Mouse (Mus musculus) adrenal gland, adult (tissue): ENCODE results near the gene 1600012H06Rik.
"Not testable (repeated sequence)": the region's sequence is repeated elsewhere in the genome, so short reads cannot be mapped to it uniquely, and the experiment has no call there.

Experiments
- DNase-seq, 2 experiments: peaks; one replicate each; pipeline ENCODE4 v3.0.0; 2022 to 2023; ENCODE audit warnings: low spot score in 1 of 2; ENCODE audit not compliant: inconsistent age in 2 of 2

1600012H06Rik gene

DNA sequence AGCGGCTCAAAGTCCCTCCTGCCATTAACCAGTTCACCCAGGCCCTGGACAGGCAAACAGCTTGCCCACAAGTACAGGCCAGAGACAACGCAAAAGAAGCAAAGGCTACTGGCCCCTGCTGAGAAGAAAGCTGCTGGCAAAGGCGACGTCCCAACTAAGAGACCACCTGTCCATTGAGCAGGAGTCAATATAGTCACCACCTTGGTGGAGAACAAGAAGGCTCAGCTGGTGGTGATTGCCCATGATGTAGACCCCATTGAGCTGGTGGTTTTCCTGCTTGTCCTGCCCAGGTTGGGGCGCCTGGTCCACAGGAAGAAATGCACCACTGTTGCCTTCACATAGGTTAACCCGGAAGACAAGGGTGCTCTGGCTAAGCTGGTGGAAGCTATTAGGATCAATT is 803 bp upstream of the 1600012H06Rik start:
- peak; percentile 26 to 61 for DNase-seq

DNA sequence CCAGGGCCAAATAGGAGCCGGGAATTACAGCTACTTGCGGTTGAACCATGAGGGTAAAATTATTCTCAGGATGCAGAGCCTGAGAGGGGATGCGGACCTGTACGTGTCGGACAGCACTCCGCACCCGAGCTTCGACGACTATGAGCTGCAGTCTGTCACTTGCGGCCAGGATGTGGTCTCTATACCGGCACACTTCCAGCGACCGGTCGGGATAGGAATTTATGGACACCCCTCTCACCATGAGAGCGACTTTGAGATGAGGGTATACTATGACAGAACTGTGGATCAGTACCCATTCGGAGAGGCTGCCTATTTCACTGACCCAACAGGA is 710 bp downstream of the 1600012H06Rik start:
- DNase-seq: no peak

DNA sequence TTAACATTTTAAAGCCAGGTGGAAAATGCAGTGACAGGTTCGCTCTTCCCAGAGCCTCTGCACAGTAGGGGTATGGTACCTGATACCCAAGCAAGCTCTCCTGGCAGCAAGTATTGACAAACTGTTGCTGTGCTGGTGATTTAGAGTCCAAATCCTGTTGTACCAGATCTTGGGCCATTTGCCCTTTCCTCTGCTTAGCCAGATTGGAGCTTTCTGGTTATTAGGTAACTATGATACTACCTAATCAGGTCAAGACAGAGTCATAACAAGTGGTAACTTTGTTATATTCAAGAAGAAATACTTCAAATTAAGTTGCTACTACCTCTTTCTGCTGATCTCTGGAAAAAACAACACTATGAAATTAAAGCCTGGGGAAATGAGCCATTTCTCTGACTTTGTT is 1.6 kb downstream of the 1600012H06Rik start:
- peak in 1 of 2 experiments; percentile 51 for DNase-seq

DNA sequence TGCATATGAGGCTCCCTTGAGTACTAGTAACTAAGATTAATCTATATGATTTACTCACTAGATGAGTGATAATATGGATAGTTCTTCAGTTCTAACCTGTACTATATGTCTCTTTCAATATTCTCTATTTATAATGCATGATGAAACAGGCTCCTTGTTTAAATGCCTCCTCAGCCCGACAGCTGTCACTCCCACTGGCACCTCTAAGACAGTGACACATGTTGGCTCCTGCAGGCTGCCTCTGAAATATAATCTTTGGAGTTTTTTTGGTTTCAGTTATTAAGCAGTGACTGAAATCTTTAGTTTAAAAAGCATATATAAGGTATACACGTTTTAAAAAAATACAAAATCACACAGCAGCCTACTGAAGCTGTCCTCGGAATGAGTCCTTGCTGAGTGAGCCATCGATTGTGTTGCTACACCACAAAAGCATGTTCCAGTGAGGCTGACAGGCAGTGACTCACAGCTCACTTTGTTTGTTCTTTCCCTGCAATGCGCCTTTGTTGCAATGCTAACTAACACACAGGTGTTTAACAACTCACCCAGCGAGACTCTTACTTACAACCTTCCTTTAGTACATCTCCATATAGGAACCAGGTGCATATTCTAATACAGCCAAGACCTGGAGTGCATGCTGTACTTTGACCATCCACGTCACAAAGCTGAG is 6.3 kb downstream of the 1600012H06Rik start:
- peak in 1 of 2 experiments; percentile 70 for DNase-seq

DNA sequence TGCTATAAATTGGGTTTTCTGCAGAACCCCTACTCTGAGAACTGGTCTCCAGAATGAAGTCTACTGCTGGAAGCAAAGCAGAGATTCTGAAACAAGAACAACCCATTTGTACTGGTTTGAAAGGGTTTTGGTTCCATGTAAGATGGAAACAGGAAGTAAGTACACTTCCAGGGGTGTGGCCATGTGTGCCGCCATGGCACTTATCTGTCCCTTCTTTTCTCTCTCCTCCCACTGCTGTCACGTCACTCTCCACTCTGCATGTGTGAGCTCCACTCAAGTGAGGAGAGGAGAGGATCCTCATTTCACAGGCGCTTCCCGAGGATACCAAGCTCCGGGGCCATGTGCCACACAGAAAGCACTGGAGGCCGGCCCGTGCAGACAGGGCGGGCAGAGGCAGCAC is 10.5 kb downstream of the 1600012H06Rik start:
- no peak for DNase-seq

DNA sequence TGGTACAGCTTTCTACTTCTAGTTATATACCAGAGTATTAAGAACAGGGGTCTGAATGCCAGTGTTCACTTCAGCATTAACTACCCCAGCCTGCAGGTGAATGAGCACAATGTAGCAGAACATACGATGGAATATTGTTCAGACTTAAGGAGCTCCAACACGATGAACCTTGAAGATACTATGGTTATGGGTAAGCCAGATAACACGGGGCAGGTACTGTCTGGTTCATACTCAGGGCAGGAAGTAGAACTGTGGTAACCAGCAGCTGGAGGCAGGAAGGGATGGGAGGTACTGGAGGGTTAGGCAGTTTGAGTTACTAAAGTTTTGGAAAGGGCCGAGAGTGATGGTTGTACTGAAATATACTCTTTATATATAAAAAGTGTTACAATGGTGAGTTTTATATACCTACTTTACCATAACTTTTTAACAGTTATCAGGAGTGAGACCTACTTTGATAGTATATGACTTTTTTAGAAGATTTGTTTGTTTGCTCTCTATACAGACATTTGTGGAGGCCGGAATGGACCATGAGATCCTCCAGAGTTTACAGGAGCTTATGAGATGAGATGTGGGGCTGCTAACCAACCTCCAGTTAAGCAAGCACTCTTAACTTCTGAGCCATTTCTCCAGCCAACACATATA is 15.8 kb downstream of the 1600012H06Rik start:
- DNase-seq: no peak

DNA sequence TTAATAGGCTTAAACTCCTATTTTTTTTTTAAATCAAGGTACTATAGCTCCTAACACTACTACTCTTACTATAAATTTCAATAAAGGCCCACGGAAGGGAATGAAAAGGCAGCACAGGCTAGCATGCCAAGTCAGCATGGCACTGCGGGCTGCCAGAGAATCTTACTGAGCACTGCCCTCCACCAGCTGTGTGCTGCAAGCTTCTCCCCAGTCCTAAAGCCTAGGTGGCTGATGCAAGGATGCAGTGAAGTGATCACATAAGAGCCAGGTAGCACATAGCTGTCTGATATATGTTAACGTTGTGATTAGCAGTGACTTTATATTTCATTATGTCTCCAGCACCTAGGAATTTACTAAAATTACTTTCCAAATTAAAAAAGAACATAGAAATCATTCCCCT is 17.0 kb downstream of the 1600012H06Rik start:
- DNase-seq: peak in 1 of 2 experiments; percentile 50

DNA sequence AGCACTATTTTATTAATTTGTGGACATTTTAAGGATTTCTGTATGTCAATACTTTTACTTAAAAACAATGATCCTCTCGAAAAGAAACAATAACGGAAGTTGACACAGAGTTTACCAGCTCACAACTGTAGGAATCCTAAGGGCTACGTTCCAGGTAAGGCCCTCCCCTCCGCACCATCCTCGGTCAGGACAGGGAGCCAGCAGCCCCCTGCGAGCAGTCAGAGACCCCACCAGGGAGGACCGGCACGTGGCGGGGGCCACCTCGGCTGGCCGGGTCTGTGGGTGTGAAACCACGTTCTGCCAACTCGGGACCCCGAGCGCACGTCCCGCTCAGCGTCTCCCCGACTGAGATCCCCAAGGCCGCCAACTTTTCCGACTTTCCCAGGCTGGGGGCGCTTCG is 17.5 kb downstream of the 1600012H06Rik start:
- DNase-seq: peak in 1 of 2 experiments; percentile 55

DNA sequence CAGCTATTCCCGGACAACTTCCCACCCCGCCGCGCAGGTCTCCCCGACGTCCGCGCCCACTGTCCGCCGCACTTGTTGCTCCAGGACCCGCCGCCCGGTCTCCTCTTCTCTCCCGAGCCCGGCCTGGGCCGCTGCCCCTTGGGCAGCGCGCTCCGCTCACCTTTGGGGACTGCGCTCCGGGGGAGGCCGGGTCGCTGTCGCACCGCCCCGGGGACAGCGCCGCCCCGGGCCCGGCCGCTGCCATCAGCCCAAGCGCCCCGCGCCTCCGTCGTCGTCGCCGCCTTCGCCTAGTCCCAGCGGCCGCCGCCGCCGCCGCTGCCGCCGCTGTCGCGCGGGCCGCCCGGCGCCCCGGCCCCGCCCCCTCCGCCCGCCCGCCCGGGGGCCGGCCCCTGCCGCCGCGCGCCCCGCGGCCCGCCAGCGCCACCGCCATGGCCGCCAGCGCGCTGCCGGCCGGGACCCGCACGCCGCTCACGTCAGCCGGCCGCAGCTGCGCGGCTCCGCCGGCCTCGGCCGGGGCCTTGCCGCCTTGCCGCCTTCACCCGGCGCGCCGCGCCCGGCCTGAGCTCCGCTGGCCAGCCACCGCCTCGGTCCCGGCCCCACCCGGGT is 18.1 kb downstream of the 1600012H06Rik start, which contains the start of gene Phf10:
Phf10 (minus strand) TSS at position 323 of the 606 bp plus-strand sequence.
- peak; percentile 70 to 86 for DNase-seq

DNA sequence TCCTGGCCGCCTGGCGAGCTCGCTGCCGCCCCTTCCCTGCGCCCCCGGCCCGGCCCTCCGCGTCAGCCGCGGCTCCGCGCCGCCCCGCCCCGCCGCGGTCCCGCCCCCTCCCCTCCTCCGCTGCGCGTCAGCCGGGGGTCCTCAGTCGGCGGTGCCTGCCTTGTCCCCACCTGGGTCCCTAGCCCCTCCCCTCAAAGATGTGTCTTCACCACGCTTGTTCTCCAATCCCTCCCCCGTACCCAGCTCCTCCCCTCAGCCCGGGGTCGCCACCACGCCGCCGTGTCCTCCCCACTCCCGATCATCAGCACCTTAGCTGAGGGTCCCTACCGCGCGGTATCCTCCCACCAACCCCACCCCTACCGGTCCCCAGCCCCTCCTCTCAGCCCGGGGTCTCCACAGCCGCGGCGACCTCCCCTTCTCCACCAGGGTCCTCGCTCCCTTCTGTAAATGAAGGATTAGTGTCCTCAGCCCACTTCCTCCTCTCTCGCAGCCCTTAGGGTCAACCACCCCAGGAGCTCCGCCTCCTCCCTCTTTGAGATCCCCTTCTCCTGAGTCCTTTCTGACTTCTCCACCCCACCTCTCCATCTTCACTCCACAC is 18.7 kb downstream of the 1600012H06Rik start:
- DNase-seq: not testable (repeated sequence)

DNA sequence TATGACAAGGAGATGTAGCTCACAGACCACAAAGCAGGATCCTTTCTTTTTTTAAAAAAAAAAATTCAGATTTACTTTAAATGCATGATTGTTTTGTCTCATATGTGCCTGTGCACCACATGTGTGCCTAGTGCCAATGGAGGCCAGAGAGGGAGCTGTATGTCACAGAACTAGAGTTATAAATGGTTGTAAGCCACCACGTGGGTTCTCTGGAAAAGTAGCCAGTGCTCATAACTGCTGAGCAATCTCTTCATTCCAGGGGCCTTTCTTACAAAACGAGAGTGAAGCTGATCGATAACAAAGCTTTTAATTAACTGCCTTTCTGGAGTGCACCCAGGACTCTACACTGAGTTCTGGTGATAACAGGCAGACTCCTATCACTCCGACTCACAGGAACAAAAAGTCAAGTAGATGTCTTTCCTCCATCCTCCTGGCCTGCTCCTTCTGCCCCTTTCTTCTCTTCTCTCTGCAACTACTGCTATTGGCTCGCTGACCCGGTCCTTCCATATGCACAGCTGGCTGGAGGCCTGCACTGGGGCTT is 25.5 kb downstream of the 1600012H06Rik start:
- DNase-seq: not testable (repeated sequence)

DNA sequence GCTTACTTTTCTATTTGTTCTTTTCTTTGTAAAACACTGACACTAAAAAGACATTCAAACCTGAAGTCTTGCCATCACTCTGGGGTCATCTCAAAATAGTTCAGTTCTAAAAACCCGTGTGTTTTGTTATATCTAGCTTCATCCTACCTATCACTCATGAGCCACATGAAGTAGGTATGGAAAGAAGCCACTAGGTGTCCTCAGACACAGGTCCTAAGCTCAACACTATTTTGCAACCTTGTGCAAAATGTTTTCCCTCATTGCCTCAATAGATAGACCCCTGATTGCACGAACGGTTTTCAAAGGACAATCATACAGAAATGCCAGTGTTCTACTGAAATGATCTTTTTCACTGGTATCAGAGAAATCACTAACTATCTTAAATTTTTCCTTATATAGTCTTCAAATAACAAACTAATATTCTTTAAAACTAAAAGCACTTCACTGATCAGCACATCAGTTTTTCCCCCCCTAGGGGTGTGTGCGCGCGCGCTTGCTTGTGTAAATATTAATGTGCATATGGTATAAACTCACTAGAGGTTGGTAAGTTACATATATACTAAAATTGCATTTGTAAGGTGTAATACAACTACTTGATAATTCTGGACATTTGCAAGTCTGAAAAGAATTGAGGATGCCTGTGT is 34.9 kb downstream of the 1600012H06Rik start:
- DNase-seq: peak in 1 of 2 experiments; percentile 23

DNA sequence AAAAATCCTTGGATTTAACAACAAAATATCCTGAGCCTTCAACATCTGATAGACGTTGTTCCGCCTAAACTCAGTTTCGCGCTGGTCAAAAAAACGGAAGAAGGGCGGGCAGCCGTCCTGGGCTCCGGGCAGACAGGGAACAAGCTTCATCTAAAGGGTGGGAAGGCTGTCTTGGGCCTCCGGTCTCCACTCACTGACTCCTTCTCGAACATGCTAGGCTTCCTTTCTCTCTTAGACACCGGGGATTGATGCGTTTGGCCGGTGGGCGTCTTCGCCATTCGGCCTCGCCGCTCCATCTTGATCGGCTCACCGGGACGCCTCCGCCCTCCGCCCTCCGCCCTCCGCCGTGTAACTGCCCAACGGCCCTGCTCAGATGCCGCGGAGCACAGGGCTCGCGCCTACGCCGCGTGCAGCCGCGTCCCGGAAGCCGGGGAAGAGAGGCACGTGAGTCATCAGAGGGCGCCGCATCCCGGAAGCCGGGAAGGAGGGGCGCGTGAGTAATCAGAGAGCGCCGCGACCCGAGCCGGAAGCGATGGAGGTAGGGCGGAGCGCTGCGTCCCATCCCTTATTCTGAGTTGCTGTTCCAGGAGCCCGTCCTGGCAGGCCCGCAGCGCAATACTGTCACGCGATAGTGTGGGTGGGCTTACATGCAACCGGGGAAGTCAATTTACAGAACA is 35.5 kb downstream of the 1600012H06Rik start, which contains the start of the genes 9030025P20Rik and Gm3417:
9030025P20Rik (plus strand) TSS at position 107 of the 677 bp plus-strand sequence.
Gm3417 (minus strand) TSS at position 429 of the 677 bp plus-strand sequence.
- not testable (repeated sequence) for DNase-seq

DNA sequence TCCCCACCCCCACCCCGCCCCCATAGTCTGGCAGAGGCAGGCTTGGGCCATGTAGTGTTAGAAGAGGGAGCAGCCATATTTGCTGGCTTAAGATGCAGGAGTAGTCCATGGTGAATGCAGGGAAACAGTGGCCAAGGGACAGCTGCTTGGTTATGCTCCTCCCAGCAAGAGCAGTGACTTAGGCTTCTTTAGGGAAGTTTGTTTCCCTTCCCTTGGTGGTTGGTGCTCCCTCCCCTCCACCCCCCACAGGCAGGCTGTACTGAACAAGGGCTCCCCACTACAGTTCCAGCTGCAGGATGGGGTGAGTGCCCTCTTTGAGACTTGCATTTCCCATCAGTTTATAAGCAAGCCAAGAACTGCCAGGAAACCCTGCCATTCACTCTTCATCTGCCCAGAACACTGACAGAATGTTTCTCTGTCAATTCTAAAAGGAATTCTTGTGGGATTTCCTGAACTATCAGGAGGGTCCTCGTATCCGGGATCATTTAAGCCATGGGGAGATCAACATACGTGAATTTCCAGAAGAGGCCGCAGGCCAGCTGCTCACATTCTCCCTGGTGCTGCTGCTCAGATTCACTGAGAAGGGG is 47.2 kb downstream of the 1600012H06Rik start:
- DNase-seq: peak in 1 of 2 experiments; percentile 39

DNA sequence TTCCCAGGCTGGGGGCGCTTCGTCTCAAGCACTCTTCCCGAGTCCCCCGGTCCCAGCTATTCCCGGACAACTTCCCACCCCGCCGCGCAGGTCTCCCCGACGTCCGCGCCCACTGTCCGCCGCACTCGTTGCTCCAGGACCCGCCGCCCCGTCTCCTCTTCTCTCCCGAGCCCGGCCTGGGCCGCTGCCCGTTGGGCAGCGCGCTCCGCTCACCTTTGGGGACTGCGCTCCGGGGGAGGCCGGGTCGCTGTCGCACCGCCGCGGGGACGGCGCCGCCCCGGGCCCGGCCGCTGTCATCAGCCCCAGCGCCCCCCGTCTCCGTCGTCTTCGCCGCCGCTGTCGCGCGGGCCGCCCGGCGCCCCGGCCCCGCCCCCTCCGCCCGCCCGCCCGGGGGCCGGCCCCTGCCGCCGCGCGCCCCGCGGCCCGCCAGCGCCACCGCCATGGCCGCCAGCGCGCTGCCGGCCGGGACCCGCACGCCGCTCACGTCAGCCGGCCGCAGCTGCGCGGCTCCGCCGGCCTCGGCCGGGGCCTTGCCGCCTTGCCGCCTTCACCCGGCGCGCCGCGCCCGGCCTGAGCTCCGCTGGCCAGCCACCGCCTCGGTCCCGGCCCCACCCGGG is 49.6 kb downstream of the 1600012H06Rik start:
- DNase-seq: not testable (repeated sequence)

DNA sequence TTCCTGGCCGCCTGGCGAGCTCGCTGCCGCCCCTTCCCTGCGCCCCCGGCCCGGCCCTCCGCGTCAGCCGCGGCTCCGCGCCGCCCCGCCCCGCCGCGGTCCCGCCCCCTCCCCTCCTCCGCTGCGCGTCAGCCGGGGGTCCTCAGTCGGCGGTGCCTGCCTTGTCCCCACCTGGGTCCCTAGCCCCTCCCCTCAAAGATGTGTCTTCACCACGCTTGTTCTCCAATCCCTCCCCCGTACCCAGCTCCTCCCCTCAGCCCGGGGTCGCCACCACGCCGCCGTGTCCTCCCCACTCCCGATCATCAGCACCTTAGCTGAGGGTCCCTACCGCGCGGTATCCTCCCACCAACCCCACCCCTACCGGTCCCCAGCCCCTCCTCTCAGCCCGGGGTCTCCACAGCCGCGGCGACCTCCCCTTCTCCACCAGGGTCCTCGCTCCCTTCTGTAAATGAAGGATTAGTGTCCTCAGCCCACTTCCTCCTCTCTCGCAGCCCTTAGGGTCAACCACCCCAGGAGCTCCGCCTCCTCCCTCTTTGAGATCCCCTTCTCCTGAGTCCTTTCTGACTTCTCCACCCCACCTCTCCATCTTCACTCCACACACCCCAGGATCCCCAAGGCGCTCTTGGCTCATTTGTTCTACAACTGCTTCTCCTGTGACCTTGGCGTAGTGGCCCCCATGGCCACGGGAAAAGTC is 50.3 kb downstream of the 1600012H06Rik start:
- not testable (repeated sequence) for DNase-seq

DNA sequence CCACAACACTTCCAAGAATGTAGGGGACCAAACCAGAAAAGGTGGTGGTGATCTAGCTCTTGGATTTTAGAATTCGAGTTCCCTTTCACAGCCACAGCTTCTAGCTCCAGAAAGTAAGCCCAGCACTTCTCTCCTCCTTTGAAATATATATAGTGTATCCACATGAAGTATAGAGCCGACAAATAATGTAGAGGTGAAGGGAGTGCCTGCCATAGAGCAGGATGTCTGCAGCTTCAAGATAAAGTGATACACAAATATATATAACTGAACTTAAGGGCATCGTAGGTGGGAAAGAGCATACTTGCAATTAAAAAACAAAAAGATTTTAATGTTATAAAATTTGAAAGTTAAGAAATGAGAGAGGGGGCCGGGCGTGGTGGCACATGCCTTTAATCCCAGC is 51.2 kb downstream of the 1600012H06Rik start:
- not testable (repeated sequence) for DNase-seq

DNA sequence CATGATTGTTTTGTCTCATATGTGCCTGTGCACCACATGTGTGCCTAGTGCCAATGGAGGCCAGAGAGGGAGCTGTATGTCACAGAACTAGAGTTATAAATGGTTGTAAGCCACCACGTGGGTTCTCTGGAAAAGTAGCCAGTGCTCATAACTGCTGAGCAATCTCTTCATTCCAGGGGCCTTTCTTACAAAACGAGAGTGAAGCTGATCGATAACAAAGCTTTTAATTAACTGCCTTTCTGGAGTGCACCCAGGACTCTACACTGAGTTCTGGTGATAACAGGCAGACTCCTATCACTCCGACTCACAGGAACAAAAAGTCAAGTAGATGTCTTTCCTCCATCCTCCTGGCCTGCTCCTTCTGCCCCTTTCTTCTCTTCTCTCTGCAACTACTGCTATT is 57.1 kb downstream of the 1600012H06Rik start:
- not testable (repeated sequence) for DNase-seq

DNA sequence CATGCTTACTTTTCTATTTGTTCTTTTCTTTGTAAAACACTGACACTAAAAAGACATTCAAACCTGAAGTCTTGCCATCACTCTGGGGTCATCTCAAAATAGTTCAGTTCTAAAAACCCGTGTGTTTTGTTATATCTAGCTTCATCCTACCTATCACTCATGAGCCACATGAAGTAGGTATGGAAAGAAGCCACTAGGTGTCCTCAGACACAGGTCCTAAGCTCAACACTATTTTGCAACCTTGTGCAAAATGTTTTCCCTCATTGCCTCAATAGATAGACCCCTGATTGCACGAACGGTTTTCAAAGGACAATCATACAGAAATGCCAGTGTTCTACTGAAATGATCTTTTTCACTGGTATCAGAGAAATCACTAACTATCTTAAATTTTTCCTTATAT is 66.1 kb downstream of the 1600012H06Rik start:
- DNase-seq: not testable (repeated sequence)
